Mouse (Mus musculus) stomach, embryonic 14.5 days (tissue): ENCODE data around the gene Bhlha15. TPM values are rescaled to one million over a fixed set of nuclear protein-coding genes. Genes with fewer than 3 reads are reported as not detected.
A peak's percentile ranks its signal among the peaks of the same experiment; 100 is the strongest.

Source experiments
- ATAC-seq: fragments of 200-750 bp; cut with Nextera tagmentation; 2 replicates; pipeline ENCODE4 v1.8.0; 2017; ENCODE audit warnings: low read depth, moderate TSS enrichment; ENCODE audit not compliant: insufficient number of reproducible peaks, insufficient read depth, low FRiP score
- H3K27ac ChIP-seq: fragments of 300-500 bp; sonication (generic); 2 replicates; pipeline ENCODE4 v1.5.1; 2014; ENCODE audit warnings: mild to moderate bottlenecking, low read length, moderate library complexity, mixed read lengths
- H3K27me3 ChIP-seq: fragments of 300-500 bp; sonication (generic); 2 replicates; pipeline ENCODE4 v1.6.1; 2014; ENCODE audit warnings: low read length, control low read depth, mixed read lengths; ENCODE audit not compliant: control insufficient read depth, insufficient read depth
- H3K36me3 ChIP-seq: fragments of 300-500 bp; sonication (generic); 2 replicates; pipeline ENCODE4 v1.6.1; 2014; ENCODE audit warnings: mild to moderate bottlenecking, control low read depth, low read length, moderate library complexity, mixed read lengths; ENCODE audit not compliant: control insufficient read depth, insufficient read depth
- H3K4me1 ChIP-seq: fragments of 300-500 bp; sonication (generic); 2 replicates; pipeline ENCODE4 v1.6.1; 2014; ENCODE audit warnings: low read length, control low read depth, mixed read lengths; ENCODE audit not compliant: control insufficient read depth, insufficient read depth
- H3K4me2 ChIP-seq: fragments of 300-500 bp; sonication (generic); replicated peaks from 2 replicates; pipeline ENCODE4 v1.6.1; 2014; ENCODE audit warnings: low read depth, low read length, control low read depth
- H3K4me3 ChIP-seq: fragments of 300-500 bp; sonication (generic); 2 replicates; pipeline ENCODE4 v1.5.1; 2014; ENCODE audit warnings: low read depth, low read length, control low read depth
- H3K9ac ChIP-seq: fragments of 300-500 bp; sonication (generic); replicated peaks from 2 replicates; pipeline ENCODE4 v1.6.1; 2014; ENCODE audit warnings: low read depth, mild to moderate bottlenecking, control low read depth, low read length, moderate library complexity, mixed read lengths
- H3K9me3 ChIP-seq: fragments of 300-500 bp; sonication (generic); 2 replicates; pipeline ENCODE4 v1.6.1; 2016; ENCODE audit warnings: low read depth, low read length, control low read depth; ENCODE audit not compliant: control insufficient read depth
- whole genome bisulfite sequencing: fragments of 180-500 bp; shearing (Covaris S2); extraction: QIAGEN DNeasy Blood & Tissue Kit; methylation state at CpG from one replicate; pipeline ENCODE4 v1.1.7; 2014; 5-methylcytosine and 5-hydroxymethylcytosine counted together
- polyA plus RNA-seq: library from polyadenylated mRNA; unstranded; fragments of >200 nt; fragmentation: Nextera tagmentation; extraction: Ambion mirVana; gene quantifications from 2 replicates; pipeline ENCODE4 v1.2.1, GENCODE M21; 2014

Gene Bhlha15
- polyA plus RNA-seq, 1 experiment from 2014 or later = 0.32 TPM

DNA sequence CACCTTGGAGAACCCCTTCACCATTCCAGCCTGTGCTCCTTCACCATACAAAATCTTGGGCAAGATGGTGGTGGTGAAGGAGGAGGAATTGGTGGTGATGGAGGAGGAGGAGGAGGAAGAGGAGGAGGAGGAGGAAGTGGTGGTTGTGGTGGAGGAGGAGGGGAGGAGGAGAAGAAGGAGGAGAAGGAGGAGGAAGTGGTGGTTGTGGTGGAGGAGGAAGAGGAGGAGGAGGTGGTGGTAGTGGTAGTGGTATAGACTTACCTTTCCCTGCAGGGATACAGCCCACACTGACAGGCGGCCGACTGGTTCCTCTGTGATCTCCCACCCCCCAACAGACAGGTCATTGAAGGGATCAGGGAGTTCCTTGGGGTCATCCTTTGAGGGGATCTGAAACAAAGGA lies 25.9 kb downstream of the Bhlha15 start:
- Histone ChIP-seq H3K4me3 (no peak overlapping the region), H3K36me3 (peaks cover 11% of the 10 kb centered on the region), H3K27me3 (no peaks in the 10 kb centered on the region), H3K9ac (no peak overlapping the region), H3K9me3 (no peaks in the 10 kb centered on the region), H3K4me2 (no peak overlapping the region), H3K4me1 (no peaks in the 10 kb centered on the region), H3K27ac (no peak overlapping the region)
- ATAC-seq = no peak
- 76% methylated on average over 2 of the region's 2 CpGs for WGBS

DNA sequence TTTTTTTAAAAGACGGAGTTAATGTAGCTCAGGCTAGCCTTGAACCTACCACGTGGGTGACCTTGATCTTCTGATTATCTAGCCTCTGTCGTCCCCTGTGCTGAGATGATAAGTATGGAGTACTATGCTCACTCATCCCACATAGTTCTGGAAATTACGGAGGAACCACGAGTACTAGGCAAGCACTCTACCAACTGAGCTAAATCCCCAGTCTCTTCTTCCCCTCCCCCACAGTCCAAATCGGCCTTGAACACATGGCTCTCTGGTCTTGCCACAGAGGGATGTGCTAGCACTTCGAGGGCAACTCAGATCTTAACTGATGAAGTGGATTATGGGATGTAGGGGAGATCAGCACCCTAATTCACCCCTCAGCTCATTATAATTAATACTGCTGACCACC lies 28.0 kb downstream of the Bhlha15 start:
- Histone ChIP-seq H3K27ac (no peak overlapping the region), H3K27me3 (no peaks in the 10 kb centered on the region), H3K9ac (no peak overlapping the region), H3K36me3 (peaks cover 3% of the 10 kb centered on the region; the same call in 1 of the 2 replicates), H3K9me3 (no peaks in the 10 kb centered on the region), H3K4me2 (no peak overlapping the region), H3K4me1 (peaks cover 8% of the 10 kb centered on the region; the same call in 1 of the 2 replicates), H3K4me3 (no peak overlapping the region)
- WGBS = 90% methylated on average over 7 of the region's 7 CpGs
- ATAC-seq = no peak

DNA sequence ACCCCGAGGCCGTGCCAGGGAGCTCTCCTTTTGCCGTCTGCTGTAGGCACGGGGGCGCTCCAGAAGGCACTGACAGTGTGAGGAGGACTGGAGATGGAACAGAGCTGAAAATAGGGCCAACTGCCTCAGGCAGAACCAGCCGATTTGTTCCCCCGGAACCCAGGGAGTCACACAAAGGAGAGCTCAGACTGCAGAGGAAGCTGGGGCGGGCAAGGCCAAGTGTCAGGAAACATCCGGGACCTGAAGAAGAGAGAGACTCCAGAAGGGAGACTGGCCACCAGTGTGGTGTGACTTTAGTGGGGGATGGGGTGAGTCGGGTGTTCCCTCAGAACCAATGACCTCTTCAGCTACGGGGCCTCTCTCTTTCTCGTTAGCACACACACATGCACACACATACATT lies 29.2 kb downstream of the Bhlha15 start:
- no peaks in the 10 kb centered on the region for H3K9me3 ChIP-seq
- no peak overlapping the region for H3K9ac ChIP-seq
- H3K4me1 ChIP-seq = peaks cover 8% of the 10 kb centered on the region; the same call in 1 of the 2 replicates
- no peak overlapping the region for H3K4me2 ChIP-seq
- no peak for ATAC-seq
- no peaks in the 10 kb centered on the region; the same call in 1 of the 2 replicates for H3K36me3 ChIP-seq
- no peaks in the 10 kb centered on the region for H3K27me3 ChIP-seq
- H3K27ac ChIP-seq = no peak overlapping the region
- 70% methylated on average over 12 of the region's 12 CpGs for WGBS
- no peak overlapping the region for H3K4me3 ChIP-seq

DNA sequence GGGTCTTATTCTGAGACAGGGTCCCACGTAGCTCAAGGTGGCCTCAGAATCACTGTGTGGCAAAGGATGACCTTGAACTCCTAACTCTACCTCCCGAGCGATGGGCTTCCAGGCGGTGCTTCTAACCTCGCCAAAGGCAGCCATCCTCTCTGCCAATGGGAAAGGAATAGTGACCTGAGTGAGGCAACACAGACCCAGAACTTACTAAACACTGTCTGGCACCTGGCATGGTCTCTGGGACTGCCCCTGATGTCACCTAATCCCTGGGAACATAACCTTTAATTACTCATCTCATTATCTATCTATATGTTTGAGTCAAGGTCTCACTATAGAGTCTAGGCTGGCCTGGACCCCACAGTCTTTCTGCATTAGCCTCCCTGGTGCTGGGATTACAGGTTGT lies 29.9 kb downstream of the Bhlha15 start:
- Histone ChIP-seq H3K4me3 (no peak overlapping the region), H3K27me3 (no peaks in the 10 kb centered on the region), H3K9ac (no peak overlapping the region), H3K27ac (no peak overlapping the region), H3K4me1 (peaks cover 8% of the 10 kb centered on the region; the same call in 1 of the 2 replicates), H3K36me3 (no peaks in the 10 kb centered on the region), H3K9me3 (no peaks in the 10 kb centered on the region), H3K4me2 (no peak overlapping the region)
- WGBS = 79% methylated on average over 5 of the region's 5 CpGs
- ATAC-seq = no peak

DNA sequence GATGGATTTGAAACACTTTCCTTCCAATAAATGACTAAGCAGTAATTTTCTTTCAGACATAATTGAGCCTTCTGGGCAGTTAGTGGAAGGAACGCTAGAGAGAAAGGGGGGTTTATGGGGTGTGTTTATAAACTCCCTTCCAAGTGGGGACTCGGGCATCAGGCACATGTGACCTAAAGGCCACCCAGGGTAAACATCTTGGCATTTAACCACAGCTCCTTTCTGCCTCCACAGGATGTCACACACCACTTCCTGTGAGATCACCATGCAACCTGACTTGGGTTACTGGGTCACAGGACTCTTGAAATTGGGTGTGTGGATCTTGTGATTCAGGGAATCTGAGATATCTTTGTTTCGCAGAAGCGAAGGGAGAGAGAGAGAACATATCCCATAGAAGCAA lies 31.2 kb downstream of the Bhlha15 start:
- Histone ChIP-seq H3K36me3 (no peaks in the 10 kb centered on the region), H3K4me2 (no peak overlapping the region), H3K9ac (no peak overlapping the region), H3K27ac (no peak overlapping the region), H3K27me3 (no peaks in the 10 kb centered on the region), H3K4me3 (no peak overlapping the region), H3K9me3 (no peaks in the 10 kb centered on the region), H3K4me1 (peaks cover 8% of the 10 kb centered on the region; the same call in 1 of the 2 replicates)
- ATAC-seq = no peak
- WGBS = 65% methylated on average over 4 of the region's 4 CpGs

DNA sequence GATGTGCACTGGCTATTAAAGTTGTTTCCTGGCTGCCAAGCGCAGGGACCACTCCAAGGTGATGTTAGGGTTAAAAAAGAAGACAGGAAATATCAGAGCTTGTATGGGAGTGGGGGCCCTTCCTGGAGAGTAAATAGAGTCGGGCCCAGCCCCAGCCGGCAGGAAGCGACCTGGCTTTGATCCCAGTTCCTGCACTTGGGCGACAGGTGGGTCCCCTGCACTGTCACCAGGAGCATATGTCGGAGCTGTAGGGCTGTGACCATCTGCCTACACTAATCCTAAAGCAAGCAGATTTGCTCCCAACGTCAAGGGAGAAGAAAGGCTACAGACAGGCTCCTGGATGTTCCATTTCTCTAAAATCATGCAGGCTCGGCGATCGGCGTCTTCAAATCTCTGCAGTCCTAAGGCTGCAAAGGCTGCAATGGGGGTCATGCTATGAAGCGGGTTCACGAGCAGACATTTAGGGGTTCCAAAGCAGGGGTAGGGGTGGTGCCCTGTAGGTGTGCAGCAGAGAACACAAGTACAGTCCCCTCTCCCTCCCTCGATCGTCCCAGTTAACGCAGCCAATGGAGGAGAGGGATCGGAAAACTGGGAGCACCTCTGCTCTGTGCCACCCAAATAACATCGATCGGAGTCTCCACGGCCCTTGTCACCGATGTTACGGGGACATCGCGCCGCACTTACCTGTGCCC lies 32.9 kb downstream of the Bhlha15 start:
- H3K4me1 ChIP-seq = peaks cover 8% of the 10 kb centered on the region; the same call in 1 of the 2 replicates
- H3K4me3 ChIP-seq = peak overlapping the region; percentile 78
- peak overlapping the region; percentile 84 for H3K4me2 ChIP-seq
- H3K9ac ChIP-seq = peak overlapping the region; percentile 55; the same call in 1 of the 2 replicates
- WGBS = 2% methylated on average over 25 of the region's 25 CpGs
- no peaks in the 10 kb centered on the region for H3K9me3 ChIP-seq
- no peaks in the 10 kb centered on the region for H3K36me3 ChIP-seq
- peak overlapping the region; percentile 67; the same call in 1 of the 2 replicates for H3K27ac ChIP-seq
- ATAC-seq = peak; percentile 39; the same call in 1 of the 2 replicates
- H3K27me3 ChIP-seq = no peaks in the 10 kb centered on the region

DNA sequence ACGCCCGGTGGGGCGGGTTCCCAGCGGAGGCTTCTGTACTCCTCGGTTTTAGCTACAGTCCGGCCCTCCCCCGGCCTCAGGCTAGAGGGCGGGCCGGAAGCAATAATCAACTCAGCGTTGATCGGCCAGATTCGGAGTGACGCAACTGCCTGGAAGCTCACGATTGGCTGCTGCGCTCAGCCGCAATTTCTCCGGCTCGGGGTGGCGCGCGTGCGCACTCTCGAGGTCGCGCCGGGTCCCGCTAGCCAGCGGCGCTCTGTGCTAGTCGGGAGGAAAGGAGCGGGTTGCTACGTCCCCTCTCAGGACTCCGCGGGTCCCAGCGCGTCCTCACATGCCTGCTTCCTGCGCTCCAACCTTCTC lies 33.4 kb downstream of the Bhlha15 start, which contains the start of gene Tecpr1:
Tecpr1 (minus strand) TSS at position 113 of the 360 bp plus-strand sequence.
- Histone ChIP-seq H3K4me1 (peaks cover 8% of the 10 kb centered on the region; the same call in 1 of the 2 replicates), H3K9ac (peak within 1 kb of the TSS; percentile 60), H3K9me3 (no peaks in the 10 kb centered on the region), H3K27ac (peak within 1 kb of the TSS; percentile 78; the same call in 1 of the 2 replicates), H3K36me3 (no peaks in the 10 kb centered on the region), H3K27me3 (no peaks in the 10 kb centered on the region), H3K4me2 (peak within 1 kb of the TSS; percentile 84), H3K4me3 (peak within 1 kb of the TSS; percentile 78)
- peak; percentile 95 for ATAC-seq
- WGBS = under 1% methylated on average over 36 of the region's 37 CpGs

DNA sequence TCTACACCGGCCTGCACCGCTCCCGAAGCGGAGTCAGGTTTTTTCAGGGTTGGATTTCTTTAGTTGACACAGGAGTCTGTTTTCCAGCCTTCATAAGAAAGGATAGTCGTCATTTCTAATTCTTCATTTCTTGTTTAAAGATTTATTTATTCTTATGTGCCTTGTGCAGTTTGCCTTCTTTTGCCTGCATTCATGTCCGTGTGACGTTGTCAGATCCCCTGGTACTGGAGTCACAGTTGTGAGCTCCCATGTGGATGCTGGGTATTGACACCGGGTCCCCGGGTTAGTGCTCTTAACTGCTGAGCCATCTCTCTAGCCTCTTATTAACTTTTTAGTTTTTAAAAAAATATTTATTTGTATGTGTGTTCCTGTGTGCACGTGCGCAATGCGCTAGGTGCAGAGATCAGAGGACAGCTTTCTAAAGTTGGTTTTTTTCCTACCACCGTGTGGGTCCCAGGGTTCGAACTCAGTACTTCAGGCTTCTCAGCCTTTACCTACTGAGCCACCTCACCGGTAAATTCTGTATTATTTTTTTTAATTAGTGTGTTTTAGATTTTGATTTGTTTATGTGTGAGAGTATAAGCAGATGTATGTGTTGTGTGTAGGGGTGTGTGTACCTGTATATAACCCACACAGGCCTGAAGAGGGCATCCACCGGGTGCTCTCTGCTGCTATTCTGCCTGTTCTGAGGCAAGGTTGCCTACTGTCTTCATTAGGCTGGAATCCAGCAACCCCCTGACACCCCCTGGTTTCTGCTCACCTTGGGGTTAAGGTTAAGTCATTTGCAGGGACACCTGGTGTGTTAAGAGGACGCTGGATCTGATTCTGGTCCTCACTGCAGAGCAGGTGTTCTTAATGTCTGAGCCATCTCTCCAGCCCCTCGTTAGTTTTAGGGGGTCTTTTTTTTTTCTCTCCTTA lies 34.1 kb downstream of the Bhlha15 start:
- Histone ChIP-seq H3K4me2 (peak overlapping the region; percentile 84), H3K9me3 (no peaks in the 10 kb centered on the region), H3K9ac (peak overlapping the region; percentile 60), H3K36me3 (no peaks in the 10 kb centered on the region), H3K4me1 (peaks cover 8% of the 10 kb centered on the region; the same call in 1 of the 2 replicates), H3K27ac (peak overlapping the region; percentile 78; the same call in 1 of the 2 replicates), H3K4me3 (peak overlapping the region; percentile 78), H3K27me3 (no peaks in the 10 kb centered on the region)
- 25% methylated on average over 18 of the region's 18 CpGs for WGBS
- no peak; the same call in 1 of the 2 replicates for ATAC-seq
